Mouse (Mus musculus) embryo, embryonic 10 days (tissue): ENCODE measurements around the gene Upp2.

Experiments used
- DNase-seq: peaks from one replicate; pipeline ENCODE4 v3.0.0-alpha.2; 2015; ENCODE audit warnings: low spot score

The Upp2 gene

GRCm38 (mm10) chr2:58614851-58615250 is 47.8 kb downstream of the Upp2 start:
- no peak for DNase-seq

GRCm38 (mm10) chr2:58615766-58616165 is 48.7 kb downstream of the Upp2 start:
- no peak for DNase-seq

- DNase-seq = no peak
These were observed 58.1 kb downstream of the Upp2 start for GRCm38 (mm10) chr2:58625186-58625585.

- no peak for DNase-seq
These were observed 58.6 kb downstream of the Upp2 start for GRCm38 (mm10) chr2:58625681-58626080.

- peak; percentile 42 for DNase-seq
These were observed 59.2 kb downstream of the Upp2 start for GRCm38 (mm10) chr2:58626136-58626769.

GRCm38 (mm10) chr2:58627981-58628380 is 60.9 kb downstream of the Upp2 start:
- DNase-seq = no peak

GRCm38 (mm10) chr2:58628993-58629392 is 61.9 kb downstream of the Upp2 start:
- DNase-seq = no peak

GRCm38 (mm10) chr2:58629440-58629839 is 62.3 kb downstream of the Upp2 start:
- DNase-seq = no peak

GRCm38 (mm10) chr2:58633791-58634190 is 66.7 kb downstream of the Upp2 start:
- no peak for DNase-seq

- no peak for DNase-seq
These were observed 74.9 kb downstream of the Upp2 start for GRCm38 (mm10) chr2:58641761-58642555.

GRCm38 (mm10) chr2:58645667-58646066 is 78.6 kb downstream of the Upp2 start:
- no peak for DNase-seq

GRCm38 (mm10) chr2:58655169-58655568 is 88.1 kb downstream of the Upp2 start:
- no peak for DNase-seq

GRCm38 (mm10) chr2:58656959-58657358 is 89.9 kb downstream of the Upp2 start:
- no peak for DNase-seq

- DNase-seq = no peak
These were observed 90.8 kb downstream of the Upp2 start for GRCm38 (mm10) chr2:58657855-58658254.

GRCm38 (mm10) chr2:58660591-58660990 is 93.5 kb downstream of the Upp2 start:
- no peak for DNase-seq

GRCm38 (mm10) chr2:58661116-58661515 is 94.0 kb downstream of the Upp2 start:
- no peak for DNase-seq

GRCm38 (mm10) chr2:58662661-58663060 is 95.6 kb downstream of the Upp2 start:
- DNase-seq = no peak

- DNase-seq = no peak
These were observed 96.5 kb downstream of the Upp2 start for GRCm38 (mm10) chr2:58663404-58664120.

GRCm38 (mm10) chr2:58665081-58665814 is 98.2 kb downstream of the Upp2 start:
- DNase-seq = peak; percentile 80

- DNase-seq = no peak
These were observed 100.2 kb downstream of the Upp2 start for GRCm38 (mm10) chr2:58667298-58667697.

GRCm38 (mm10) chr2:58667991-58668390 is 100.9 kb downstream of the Upp2 start:
- DNase-seq = peak; percentile 82

GRCm38 (mm10) chr2:58669114-58669513 is 102.0 kb downstream of the Upp2 start:
- no peak for DNase-seq
